Mouse (Mus musculus) monocyte, adult 5-6 weeks (primary cell): ENCODE measurements around the gene Mark4. TPM values are rescaled to one million over a fixed set of nuclear protein-coding genes. Genes with fewer than 3 reads are reported as not detected.

Experiments
- ATAC-seq: fragments of 153-309, 156-312 bp; replicated peaks from 2 replicates; pipeline ENCODE4 v1.8.0; 2017; ENCODE audit warnings: mild to moderate bottlenecking; ENCODE audit not compliant: low TSS enrichment, insufficient number of reproducible peaks, severe bottlenecking, poor library complexity, low FRiP score
- total RNA-seq: library from RNA; stranded (forward); fragments of 200-1000, 200-491, 200-594 nt; gene quantifications from 3 replicates; pipeline ENCODE4 v1.2.3, GENCODE M21; 2017

Gene Mark4
- total RNA-seq, result 9.0 to 21.1 TPM (median 9.6 TPM) in 3 replicates

DNA sequence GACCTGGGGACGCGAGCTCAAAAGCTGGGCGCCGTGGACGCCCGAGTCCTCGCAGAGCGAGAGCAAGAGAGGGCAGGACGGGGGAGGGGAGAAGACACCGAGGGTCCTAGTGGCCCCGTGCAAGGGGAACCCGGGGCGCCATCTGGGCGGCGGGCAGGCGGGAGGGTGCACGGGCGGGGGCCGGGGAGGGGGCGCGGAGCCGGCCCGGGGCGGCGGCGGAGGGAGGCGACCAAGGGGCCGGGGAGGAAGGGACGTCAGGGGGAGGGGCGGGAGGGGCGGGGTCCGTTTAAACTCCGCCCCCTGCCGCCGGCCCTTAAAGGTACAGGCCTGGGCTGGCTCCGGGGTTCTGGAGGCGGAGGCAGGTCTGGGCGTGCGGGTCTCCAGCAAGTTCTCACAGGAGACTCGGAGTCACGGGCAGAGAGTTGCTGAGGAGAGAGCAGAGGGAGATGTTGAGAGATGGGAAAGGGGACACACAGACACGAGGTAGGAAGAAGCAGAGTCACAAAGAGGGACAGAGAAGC lies at the start of gene Mark4:
Gene Mark4 (minus strand): TSS at position 231 of the 521 bp plus-strand sequence.
- ATAC-seq, result peak; percentile 44

DNA sequence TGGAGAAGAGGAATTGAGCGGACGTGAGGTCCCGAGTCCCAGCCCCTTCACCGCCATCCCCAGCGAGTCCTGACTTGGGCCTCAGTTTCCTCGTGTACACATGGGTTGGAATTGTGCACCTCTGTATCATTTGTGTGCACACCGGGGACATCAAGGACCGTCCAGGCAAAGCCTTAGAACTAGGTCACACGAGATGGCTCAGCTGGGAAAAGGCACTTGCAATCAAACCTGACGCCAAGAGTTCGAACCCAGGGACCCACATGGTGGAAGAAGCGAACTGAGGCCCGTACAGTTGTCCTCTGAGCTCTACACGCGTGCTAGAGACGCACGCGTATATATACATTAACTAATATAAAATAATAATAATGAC lies 49.0 kb upstream of the Mark4 start:
- no peak for ATAC-seq

DNA sequence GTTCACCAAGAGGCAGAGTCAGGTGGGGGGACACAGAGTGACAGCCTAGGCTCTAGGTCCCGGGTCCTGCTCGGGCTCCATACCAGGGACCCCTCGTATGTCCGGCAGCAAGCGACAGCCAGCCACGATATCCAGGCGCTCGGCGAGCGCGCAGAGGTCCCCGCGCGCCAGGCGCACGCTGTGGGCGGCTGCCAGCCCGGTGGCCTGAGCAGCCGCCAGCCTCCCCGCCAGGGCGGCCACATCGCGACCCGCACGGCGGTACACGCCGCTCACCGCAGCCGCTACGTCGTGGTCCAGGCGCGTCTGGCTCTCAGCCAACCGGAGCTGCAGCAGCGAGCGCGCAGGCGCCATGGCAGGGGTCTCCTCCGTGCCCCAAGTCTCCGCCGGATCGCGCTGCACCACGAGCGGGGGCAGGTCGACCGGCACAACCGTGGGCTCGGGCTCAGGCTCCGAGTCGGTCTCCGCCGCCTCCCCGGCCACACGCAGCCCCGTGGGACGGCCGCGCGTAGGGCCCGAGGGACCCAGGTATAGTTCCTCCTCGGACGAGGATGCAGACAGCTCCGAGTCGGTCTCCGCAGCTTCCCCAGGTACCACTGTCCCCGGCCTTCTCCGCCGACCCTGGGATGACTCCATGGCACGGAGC lies 48.5 kb upstream of the Mark4 start:
- no peak for ATAC-seq

DNA sequence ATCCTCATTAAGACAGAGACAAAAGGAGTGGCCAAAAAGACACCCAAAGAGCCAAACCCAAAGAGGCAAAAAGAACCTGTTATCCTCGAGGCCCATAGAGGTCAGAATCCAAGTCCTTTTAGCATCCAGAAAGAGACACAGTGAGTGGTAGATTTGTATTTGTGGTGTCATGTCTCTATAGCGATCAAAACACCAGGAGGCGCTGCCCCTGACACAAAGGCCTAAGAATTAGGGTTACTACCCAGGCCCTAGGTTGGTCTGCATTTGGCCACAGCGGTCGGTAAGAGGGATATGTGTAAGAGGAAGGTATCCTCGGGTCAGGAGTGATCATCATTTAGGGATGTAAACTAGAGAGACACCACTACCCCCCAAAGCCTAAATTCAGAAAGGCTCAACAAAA lies 47.7 kb upstream of the Mark4 start:
- ATAC-seq, result no peak

DNA sequence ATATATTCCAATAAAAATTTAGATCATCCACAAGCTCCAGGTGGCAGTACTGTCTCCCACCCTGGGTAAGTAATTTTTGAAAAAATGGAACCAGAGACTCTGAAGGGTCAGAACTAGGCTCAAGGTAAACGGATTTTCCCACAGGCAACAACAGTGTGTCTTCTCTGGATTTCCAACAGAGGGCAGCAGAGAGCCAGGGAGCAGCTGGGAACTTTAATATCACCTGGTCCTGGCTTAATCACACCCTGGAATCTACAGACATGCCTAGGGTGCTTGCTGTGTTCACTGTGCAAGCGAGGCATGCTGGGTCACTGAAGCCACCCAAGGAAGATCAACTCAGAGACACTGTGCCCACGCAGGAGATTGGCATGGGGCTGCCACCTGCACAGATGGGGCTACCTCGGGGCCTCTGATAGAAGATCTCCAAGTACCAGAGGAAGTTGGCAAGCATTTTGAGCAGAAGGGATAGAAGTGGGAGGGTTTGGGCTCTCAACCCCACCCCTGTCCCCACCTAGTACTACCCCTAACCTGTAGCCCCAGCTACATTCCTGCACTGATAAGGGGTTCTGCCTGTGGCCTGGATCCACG lies 45.0 kb upstream of the Mark4 start:
- ATAC-seq, result no peak

DNA sequence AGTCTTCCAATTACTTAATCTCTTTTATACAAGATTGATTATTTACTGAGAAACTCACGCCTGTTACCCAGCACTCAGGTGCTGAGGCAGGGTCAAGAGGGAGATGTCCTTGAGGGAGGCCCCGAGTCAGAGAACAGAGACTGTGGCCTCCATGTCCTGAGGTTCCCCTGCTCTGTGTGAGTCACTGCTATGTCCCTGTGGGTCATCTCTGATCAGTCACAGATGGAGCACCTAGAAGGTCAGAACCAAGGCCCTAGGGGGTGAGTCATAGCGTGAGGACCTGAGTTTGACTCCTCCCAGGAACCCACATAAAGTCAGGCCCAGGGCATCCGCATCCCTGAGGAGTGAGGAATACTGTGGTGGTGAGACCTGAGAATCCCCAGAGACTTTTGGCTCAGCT lies 43.0 kb upstream of the Mark4 start:
- ATAC-seq, result peak; percentile 29

DNA sequence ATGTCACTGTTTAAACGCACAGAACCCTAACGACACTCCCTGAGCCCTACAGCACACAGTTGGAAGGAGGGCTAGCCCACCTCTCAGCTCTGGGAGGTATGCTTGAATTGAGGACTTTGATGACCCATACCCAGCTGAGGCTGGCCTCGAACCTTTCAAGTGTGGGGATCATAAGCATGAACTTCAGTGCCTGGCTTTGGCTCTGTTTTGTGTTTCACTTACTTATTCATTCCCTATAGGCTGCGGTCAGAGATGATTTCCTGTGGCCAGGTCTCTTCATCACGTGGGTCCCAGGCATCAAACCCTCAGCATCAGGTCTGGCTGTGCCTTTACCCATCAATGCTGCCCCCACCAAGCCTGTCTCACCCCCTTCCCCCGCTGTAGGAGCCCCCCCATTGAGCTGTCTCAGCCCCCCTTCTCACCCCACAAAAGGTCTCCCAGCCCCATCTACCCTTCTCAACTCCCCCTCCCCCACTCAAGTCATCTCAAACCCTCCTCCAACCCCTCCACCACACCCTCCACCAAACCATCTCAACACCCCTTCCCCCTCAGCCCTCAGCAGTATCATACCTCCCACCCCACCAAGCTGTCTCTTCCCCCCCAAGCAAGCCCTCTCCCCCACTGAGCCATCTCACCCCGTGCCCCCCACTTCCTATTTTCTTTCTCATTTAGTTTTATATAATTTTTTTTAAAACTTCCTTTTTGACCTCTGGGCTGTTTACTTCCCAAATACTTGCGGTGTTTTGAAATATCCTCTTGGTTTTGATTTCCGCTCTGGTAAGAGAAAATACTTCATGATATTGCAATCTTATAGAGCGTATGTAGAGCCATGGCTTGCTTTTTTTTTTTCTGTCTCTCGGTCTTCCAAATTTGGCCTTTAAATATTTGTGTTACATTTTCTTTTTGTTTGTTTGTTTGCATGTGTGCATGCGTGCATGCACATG lies 42.1 kb upstream of the Mark4 start:
- ATAC-seq, result peak; percentile 42

DNA sequence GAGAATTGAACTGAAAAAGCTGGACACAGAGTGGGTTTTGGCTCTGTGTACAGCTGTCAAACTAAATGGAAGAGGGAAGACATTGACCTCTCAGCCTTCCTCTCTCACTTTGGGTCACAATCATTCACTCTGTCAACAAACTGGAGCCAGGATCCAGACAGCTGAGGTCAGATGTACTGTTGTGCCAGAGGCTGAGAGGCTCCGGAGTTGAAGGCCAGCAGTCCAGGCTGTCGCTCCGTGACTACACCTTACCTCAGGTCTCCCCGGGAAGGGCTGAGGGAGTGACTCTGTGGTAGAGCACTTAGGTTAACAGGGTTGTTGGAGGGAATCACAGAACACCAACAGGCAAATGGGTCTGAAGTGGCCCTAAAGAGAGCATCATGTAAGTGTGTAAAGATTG lies 39.7 kb upstream of the Mark4 start:
- no peak for ATAC-seq

DNA sequence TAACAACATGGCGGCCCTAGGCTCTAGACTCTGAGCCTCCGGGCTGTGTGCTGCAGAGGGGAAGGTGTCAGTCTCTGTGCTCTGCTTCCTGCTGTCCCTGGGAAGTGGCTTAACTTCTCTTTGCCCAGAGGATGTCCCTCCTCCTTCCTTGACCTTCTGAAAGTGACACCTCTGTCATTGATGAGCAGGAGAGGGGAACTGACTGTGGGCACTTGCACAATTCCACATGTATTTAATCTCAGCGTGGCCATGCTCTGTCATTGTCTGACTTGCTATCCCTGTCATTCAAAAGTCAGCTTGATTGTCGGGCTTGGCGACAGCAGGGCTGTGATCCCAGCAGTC lies 37.6 kb upstream of the Mark4 start:
- ATAC-seq, result peak; percentile 90

DNA sequence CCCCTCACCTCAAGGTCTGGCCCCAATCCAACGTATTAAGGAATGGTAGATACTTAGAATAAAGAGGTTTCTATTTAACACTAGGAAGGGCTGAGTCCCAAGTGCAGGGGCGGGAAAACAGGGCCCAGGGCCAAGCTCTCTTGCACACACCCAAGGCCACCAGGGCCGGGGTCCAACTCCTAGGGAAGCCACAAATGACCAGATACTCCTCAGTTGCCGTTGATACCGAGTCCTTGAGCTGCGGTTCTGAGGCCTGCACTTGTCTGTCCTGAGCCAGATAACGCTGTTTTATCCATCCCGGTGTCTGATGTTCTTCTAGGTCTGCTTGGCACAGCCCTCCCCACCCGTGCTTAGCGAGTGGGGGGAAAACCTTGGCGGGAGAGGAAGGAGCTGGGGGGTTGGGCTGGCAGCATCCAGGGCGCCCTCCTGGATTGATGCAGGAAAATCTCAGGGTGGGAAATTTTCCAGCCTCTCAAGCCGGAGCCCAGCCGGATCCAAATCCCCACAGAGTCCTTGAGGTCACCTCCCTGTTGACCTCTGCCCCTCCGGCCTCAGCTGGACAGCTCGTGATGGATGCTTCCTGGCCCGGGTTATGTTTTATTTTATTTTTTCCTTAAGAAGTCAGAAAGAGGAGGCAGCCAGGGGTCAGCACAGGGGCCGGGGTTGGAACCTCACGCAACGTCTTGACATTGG lies 37.0 kb upstream of the Mark4 start:
- no peak for ATAC-seq

DNA sequence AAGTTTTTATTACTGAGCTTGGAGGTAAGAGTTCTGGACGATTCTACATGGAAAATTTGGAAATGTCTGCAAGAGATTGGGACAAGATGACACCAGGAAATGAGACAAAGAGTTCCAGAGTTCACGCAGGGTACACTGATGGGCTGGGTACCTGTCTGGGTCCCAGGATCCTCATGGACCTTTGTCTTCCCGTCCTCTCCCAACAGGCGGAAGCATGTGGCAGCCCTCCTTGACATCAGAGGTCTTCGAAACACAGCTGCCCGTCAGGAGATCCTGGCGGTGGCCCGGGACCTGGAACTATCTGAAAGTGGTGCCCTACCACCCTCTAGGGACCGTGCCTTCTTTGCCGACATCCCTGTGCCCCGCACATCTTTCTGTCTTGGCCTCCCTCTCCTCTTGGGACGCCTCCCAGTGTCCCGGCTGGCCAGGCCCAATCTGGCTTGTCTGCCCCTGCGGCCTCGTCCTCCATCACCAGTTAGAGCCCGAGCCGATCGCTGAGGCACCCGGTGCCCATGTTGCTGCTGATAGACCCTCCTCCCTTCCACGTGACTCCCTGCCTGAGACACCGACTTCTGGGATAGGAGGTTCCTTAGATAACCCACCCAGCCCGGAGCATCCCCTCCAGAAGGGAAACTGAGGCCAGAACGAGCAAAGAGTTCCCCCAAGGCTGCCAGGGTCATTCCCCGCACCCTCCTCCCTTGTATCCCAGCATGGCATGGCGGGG lies 36.3 kb upstream of the Mark4 start:
- ATAC-seq, result no peak

DNA sequence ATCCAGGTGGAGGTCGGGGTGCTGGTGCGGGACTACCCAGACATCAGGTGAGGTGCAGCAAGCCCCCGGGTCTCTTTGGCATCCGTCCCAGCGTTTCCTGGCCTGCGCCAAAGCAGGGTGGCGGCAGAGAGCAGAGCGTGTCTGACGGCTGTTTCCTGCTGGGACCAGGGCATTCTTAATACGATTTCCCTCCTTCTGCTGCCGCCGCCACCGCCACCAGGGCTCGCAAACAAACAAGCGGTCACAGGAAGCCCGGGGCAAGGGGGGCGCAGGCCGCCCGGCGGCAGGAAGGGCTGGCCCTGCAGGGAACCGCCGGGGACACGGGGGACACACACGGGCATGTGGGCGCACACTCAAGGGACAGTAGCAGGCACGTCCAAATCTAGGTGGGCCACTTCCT lies 33.1 kb upstream of the Mark4 start:
- no peak for ATAC-seq

DNA sequence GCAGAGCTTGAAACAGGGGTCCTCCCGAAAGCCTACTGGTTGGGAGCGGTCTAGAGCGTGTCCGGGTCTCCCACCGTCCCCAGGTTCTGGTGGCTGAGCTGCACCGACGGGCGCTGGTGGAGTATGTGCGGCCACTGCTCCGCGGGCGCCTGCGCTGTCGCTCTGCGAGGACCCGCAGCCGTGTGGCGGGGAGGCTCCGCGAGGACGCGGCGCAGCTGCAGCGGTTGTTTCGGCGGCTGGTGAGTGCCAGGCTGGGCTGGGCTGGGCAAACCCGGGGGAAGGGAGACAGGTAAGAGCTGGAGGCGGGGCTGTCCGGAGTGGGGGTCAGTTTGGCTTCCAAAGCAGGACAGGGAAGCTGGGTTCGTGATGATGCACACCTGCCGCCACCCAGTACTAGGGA lies 30.9 kb upstream of the Mark4 start:
- ATAC-seq, result no peak

DNA sequence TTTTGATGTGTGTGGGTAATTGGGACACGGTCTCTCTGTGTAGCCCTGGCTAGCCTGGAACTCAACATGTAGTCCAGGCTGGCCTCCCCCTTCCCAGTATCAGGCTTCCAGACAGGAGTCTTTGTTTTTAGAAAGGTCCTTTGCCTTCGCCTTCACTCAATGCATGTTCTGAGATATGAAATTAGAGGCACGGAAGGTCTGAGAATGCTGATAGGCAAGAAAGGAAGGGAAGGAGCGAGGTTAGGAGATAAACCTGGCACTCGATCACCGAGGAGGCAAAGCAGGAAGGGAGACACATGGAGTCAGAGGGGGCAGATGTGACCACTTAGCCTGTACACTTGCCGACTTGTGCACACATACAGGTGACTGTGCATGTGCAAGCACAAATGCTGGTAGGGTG lies 27.9 kb upstream of the Mark4 start:
- ATAC-seq, result no peak

DNA sequence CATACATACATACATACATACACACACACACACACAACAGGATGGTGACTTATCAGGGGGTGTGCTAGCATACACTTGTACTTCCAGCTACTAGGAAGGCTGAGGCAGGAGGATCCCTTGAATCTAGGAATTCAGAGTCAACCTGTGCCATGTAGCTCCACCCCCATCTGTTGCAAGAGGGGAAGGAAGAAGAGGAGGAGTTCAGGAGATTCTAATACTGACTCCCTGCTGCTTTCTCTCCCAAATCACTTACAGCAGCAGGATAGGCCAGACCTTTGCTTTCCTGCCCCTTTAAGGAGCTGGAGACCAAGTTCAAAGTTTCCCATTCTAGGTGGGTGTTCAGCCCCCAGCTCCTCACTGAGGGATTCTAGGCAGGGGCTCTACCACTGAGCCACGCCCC lies 26.9 kb upstream of the Mark4 start:
- ATAC-seq, result no peak

DNA sequence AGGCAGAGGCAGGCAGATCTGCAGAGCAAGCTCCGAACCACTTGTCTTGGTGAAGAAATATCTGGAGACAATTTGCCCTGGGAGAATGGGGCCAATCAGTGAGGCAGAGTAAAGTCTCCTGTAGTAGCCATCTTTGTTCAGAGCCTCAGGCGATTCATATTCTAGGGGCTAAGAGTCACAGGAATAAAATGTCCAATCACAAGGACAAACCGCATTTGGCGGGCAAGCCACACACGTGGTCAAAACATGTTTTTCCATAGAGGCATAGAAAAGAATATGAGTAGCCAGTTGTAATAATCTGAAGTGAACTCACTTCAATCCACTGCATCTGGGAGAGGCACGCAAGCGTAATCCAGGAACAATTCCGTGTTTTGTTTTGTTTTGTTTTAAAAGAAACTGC lies 24.7 kb upstream of the Mark4 start:
- no peak for ATAC-seq

DNA sequence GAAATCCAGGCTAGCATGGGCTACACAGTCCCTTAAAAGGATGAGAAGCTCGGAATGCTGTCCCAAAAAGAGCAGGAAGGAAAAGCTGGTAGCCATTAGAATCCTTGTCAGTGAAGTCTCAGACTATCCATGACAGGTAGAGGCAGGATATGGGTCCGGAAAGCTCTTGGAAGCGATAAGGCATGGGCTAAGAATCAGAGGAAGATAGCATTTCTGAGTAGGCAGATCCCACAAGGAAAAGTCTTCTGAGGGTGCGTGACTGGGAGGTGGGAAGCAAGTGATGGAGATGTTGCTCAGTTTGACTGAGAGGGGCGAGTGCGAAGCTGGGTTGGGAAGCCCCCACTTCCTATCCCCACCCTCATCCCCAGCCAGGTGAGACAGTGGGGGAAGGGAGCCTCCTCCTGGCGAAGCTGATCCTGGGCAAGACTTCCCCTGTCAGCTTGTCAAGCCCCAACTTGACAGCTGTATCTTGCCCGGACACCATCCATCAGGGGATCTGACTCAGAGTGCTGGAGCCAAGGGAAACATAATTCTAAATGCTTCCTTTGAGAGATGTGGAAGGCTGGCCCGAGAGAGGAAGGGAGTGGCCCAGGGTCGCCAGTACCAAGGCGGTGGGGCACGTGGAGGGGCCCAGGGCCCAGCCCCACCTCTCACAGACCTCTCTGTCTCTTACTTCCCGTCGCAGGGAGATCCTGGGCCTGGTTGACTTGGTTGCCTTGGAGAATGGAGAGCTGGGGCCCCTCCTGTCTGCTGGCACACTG lies 19.2 kb upstream of the Mark4 start:
- ATAC-seq, result no peak

DNA sequence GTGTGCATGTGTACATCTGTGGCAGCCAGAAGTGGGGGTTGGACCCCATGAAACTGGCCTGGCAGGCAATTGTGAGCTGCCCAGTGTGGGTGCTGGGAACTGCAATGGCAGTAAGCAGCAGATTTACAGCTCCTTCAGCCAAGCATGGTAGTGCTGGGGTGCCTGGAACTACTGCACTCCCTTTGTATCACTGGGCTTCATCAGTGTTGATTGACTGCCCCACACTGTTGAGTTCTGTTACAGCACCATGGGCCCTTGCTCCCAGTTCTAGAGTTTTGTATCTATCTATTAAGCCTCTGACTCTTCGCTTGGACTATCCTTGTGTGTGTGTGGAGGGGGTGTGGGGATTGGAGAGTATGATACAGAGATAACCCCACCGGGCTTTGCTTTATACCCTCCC lies 18.5 kb upstream of the Mark4 start:
- ATAC-seq, result peak; percentile 40; the same call in 1 of the 2 replicates
